Mouse (Mus musculus): ENCODE data around the gene Odf2l.
A peak's percentile ranks its signal among the peaks of the same experiment; 100 is the strongest.

The Odf2l gene

GRCm38 (mm10) chr3:145118254-145119001 lies at the start of gene Odf2l:
Gene Odf2l, plus strand, starts transcription at chr3:145118588.
- peak; percentile 99 for DNase-seq

GRCm38 (mm10) chr3:145068964-145069363 lies 49.4 kb upstream of the Odf2l start:
- no peak for DNase-seq

DNA sequence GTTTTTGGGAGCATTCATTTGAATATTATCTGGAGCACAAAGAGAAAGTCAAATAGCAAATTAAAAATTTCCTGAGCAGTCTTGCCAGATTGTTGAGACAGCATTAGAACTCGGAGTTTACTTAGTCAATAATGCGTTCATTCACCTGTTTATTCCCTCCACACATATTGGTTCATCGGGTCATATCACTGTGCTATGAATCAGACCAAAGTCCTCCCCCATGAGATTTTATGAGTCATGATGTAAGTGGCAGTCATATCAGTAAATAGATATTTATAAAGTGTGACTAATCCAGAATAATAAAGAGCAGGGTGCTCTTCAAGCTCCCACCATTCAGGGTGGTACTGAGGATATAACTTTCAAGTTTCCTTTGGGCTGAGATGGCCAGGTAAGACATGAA lies 46.0 kb upstream of the Odf2l start:
- DNase-seq, result no peak

- no peak for DNase-seq
Observed at GRCm38 (mm10) chr3:145078405-145078804, 40.0 kb upstream of the Odf2l start.

- DNase-seq, result no peak
Observed at GRCm38 (mm10) chr3:145080904-145081303, 37.5 kb upstream of the Odf2l start.

DNA sequence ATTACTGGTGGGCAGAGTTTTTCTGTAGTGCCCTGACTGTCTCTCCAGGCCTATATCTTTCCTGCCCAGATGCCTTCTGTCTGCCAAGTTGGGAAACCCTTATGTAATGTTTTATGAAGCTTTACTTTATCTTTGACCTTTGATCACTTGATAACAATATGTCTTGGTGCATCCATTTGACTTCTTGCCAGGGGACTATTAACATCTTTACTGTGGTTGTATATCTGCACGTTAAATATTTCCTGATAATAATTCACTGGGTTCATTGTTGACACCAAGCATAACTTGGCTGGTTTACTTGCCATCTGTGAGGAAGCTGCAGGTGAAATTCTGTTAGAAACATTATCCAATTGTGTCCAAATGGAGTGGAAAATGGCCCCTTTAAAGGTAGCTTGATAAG lies 35.3 kb upstream of the Odf2l start:
- no peak for DNase-seq

- DNase-seq, result no peak
Observed at GRCm38 (mm10) chr3:145086180-145086579, 32.2 kb upstream of the Odf2l start.

GRCm38 (mm10) chr3:145087857-145088598 lies 30.4 kb upstream of the Odf2l start:
- DNase-seq, result no peak

DNA sequence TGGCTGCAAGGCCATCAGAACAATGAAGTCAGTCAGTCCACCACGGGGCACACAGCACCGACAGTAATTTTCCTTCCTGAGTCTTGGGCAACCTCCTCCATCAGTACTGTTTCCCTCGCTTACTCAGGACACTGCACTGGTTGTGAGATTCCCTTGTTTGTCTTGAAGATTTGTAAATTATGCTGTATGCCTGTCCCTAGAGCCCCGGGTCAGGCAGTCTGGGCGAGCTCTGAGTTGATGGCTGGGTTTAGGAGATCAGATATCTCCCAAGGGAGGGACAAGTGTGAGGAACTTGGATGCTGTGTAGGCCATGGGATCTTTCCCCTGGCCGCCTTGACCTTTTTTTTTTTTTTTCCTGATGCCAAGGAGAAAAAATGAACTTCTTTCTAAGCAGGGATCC lies 19.1 kb upstream of the Odf2l start, which contains the start of gene Clca2:
Gene Clca2, minus strand, starts transcription at position 153 of the 400 bp plus-strand sequence.
- DNase-seq, result no peak

- no peak for DNase-seq
Observed at GRCm38 (mm10) chr3:145101891-145102555, 16.4 kb upstream of the Odf2l start.

DNA sequence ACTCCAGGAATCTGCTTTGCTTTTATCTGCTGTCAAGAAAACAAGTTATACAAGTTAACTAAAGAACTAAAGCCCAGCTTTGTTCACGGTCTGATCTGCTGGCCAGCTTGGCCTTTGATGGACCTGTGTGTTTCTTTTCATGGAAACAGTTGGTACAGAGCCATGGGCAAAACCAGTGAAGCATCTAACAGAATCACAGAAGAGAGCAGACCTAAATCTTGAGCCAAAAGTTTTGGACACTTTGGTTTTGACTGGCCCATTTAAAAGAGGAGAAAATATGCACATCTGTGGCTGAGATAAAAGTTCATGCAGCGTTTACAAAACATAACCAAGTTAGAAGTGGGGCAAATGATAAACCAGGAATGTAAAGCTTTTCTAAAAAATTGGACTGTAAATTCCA lies 15.1 kb upstream of the Odf2l start:
- no peak for DNase-seq

GRCm38 (mm10) chr3:145103770-145104169 lies 14.6 kb upstream of the Odf2l start:
- DNase-seq, result no peak

GRCm38 (mm10) chr3:145105076-145105772 lies 13.2 kb upstream of the Odf2l start:
- no peak for DNase-seq

GRCm38 (mm10) chr3:145105773-145106504 lies 12.4 kb upstream of the Odf2l start:
- DNase-seq, result no peak

GRCm38 (mm10) chr3:145115169-145115568 lies 3.2 kb upstream of the Odf2l start:
- DNase-seq, result no peak

DNA sequence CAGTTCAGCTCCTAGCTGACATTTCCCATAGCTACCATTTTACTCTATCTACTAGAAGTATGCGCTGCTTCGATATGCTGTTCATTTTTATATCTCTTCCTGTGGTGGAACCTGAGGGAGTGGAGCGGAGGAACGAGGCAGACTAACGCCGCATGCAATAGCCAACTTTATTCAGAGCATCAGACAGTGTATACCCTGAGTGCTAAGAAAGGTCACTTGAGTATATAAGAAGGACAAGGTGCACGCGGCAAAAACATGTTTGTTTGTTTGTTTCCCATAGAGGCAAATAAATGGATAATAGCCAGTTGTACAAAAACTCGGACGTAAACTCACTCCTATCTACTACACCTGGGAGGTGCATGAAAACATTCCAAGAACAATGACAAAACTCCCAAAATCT lies 751 bp upstream of the Odf2l start:
- DNase-seq, result peak in 1 of 2 experiments; percentile 4

DNA sequence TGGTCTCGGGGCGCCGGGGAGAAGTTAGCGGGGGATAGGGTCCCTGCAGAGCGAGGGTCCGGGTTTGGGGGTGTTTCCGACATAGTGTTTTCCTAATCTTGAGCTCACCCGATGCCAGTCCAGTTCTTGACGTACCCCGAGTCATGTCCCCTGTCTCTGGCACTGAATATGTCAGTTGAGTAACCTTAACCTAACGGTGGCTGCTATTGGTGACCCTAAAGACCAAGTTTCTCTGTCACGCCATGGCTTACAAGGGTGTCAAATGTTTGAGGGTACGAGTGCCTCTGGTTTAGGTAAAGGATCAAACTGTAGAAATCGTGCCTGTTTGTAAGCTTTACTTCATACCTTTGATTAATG lies 592 bp downstream of the Odf2l start:
- no peak for DNase-seq

DNA sequence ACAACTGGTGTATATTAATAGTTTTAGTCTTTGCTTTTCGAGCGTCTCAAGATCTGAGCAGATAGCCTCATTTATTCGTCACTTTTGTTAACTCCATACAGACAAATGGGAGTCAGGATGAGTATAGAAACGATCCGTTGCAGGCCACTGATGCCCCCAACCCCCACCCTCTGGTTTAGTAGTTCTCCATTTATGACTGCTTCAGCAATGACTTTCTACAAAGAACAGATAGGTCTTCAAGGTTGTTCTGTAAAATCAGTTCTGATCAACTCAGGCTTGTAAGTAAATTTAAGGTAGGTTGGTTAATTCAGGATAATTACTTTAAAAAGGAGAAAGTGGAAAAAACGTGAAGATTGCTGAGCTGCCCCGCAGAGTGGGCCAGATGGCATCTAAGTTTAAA lies 1.0 kb downstream of the Odf2l start:
- peak; percentile 27 to 35 for DNase-seq

GRCm38 (mm10) chr3:145126618-145127017 lies 8.2 kb downstream of the Odf2l start:
- DNase-seq, result no peak

GRCm38 (mm10) chr3:145129356-145129755 lies 11.0 kb downstream of the Odf2l start:
- no peak for DNase-seq

DNA sequence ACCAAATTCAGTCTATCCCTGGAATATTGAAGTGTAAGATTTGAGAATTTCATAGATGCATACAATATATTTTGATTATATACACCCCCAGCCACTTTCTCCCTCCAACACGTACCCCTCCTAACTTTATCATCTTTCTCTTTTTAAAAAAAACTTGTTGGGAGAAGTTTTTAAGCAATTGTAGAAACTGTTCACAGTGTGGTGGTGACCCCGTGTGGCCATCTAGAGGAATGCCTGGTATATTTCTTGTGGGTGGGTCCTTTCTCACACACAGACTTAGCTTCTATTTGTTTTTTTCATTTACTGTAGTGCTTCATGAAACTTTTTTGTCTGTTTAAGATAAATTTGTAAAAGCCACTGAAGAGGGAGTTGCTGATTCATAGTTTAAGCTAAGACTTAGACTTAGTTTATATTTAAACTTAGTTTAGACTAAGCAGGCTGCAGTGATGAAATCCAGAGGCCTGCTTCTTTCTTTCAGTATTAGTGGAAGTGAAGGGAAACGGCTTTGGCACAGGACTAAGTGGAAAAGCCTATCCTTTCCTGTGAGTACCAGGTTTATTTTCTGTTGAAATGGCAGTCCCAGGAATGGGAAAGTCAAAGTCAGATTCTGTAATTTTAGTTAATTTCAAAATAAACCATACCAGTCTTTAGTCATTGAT lies 13.0 kb downstream of the Odf2l start:
- peak; percentile 37 to 48 for DNase-seq

DNA sequence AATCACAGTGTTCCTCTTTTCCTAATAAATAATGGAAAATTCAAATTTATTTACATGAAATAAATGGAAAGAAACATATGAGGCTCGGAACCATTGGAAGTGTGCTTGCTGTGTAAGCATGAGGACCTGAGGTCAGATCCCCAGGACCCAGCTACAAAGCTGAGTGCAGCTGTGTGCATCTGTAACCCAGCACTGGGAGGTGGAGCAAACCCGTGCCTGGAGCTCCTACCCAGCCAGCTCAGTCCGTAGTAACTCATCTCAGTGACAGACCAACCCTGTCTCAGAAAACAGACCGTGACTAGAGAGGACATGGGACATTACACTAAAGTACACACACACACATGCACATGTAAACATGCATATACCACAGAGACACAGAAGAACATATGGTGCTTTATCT lies 21.8 kb downstream of the Odf2l start:
- no peak for DNase-seq
